Mouse (Mus musculus) mouse trophoblast stem cell (cell line): ENCODE data around the gene Gm14525.
"Not testable (repeated sequence)": the region's sequence is repeated elsewhere in the genome, so short reads cannot be mapped to it uniquely, and the experiment has no call there.

ENCODE experiments used
- in situ Hi-C, 2 experiments: fragments of 300-500 bp; cut with MseI, MboI; formaldehyde crosslinking; loops; 2 replicates in 1 of 2; 3 replicates in 1 of 2; pipeline ENCODE4 v1.15.1; 2025

The Gm14525 gene

DNA sequence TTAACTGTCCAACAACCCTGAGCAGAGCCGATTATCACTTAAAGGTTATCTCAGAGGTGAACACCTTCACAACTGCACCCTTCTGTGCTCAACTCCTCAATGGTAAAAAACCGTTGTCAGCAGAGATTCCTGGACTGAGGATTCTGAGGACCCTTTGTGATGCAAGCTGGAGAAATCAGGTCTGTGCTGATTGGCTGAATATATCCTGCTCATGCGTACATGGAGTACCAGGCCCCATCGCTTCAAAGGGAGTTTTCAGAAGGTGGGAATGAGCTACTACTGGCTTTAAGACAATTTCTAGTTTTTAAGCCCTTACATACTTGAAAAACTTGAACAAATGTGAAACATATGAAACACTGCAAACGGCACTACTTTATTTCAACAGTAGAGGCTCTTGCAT, at the start of gene Gm14525:
Gene Gm14525 (minus strand): TSS at position 101 of the 400 bp plus-strand sequence.
- in situ Hi-C loops: not testable (repeated sequence)
